Mouse (Mus musculus) Patski (cell line): Measurements from ENCODE around the gene Wdr61. TPM values are rescaled to one million over a fixed set of nuclear protein-coding genes. Genes with fewer than 3 reads are reported as not detected.
A peak's percentile ranks its signal among the peaks of the same experiment; 100 is the strongest.

Source experiments
- ATAC-seq: fragments of 100-300 bp; one replicate; pipeline ENCODE4 v1.8.0; 2021
- CTCF ChIA-PET: fragments of 350-600 bp; sonication (Branson Sonifier 250); formaldehyde crosslinking; loops from one replicate; lab custom pipeline; 2022; ENCODE audit warnings: inconsistent platforms; lab: Charles Lee
- POLR2A ChIA-PET: fragments of 350-600 bp; sonication (Branson Sonifier 250); formaldehyde crosslinking; loops from one replicate; lab custom pipeline; 2022; ENCODE audit warnings: antibody characterized with exemption, inconsistent platforms; lab: Charles Lee
- DNase-seq: peaks from one replicate; pipeline ENCODE4 v3.0.0-alpha.2; 2011; ENCODE audit warnings: low read depth, low spot score
- H3K27me3 ChIP-seq: fragments of 371-371 bp; one replicate; pipeline ENCODE4 v1.5.1; 2021
- CTCF ChIP-seq: fragments of 100-300 bp; IDR thresholded peaks from one replicate; pipeline ENCODE4 v1.5.1; 2021
- in situ Hi-C: fragments of 300-500 bp; cut with MboI; formaldehyde crosslinking; loops from 3 replicates; pipeline ENCODE4 v1.11.1; 2018; ENCODE audit warnings: low pct_unique_long_range_greater_than_20kb, mixed read lengths
- polyA plus RNA-seq: library from polyadenylated mRNA; unstranded; gene quantifications from one replicate; pipeline ENCODE4 v1.2.3, GENCODE M21; 2021

The Wdr61 gene
- polyA plus RNA-seq: 90.0 TPM

DNA sequence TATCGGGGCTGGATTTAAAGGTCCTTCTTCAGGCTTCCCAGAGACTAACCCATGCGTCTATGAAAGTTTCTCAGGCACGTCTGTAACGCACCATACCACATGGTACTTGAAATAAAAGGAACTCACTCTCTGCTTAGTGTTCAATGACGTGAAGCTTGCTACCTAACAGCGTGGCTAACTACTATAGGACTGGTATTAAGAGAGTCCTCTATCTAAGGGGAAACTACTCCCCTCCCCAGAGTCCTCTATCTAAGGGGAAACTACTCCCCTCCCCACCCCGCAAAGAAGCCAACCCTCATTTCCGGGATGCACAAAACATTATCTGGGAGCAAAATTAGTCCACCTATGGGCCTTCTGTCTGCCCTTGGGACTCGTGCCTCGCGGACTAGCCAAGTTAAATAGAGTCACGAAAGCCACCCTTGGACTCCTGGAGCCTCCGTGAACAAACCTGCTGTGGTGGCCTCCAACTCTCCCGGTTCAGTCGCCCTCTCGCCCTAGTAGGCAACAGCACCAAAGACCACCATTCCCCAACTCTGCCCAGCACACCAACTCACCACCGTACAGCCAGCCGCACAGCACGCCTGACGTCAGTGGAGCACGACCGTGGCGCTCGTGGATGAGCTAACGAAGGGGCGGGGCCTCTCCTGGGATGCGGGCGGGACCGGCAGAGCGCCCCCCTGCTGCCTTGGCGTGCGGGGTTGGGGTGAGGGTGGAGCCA, at the start of gene Wdr61:
Wdr61 (minus strand) TSS at position 599 of the 718 bp plus-strand sequence.
- in situ Hi-C loops: loop anchor here (25.0 kb wide), 1 partner anchor 378 kb away; no protein-coding TSS in a partner anchor
- POLR2A ChIA-PET: interaction anchor here (0.8 kb wide), 1 partner anchor 88 kb away, joined by 5 read pairs; no protein-coding TSS in a partner anchor
- ATAC-seq (peak; percentile 78), DNase-seq (no peak)
- H3K27me3 ChIP-seq: no peaks in the 10 kb centered on the region
- no peak for TF ChIP-seq CTCF
- CTCF ChIA-PET: interaction anchor here (0.7 to 2.2 kb wide), 3 partner anchors 11 to 88 kb away, joined by 5 to 11 read pairs (median 8); no protein-coding TSS in a partner anchor

- POLR2A ChIA-PET: no interaction called here
- DNase-seq: no peak
- CTCF ChIA-PET: interaction anchor here (0.9 kb wide), 1 partner anchor 28 kb away, joined by 3 read pairs; no protein-coding TSS in a partner anchor
- no peaks in the 10 kb centered on the region for H3K27me3 ChIP-seq
- no peak for TF ChIP-seq CTCF
- ATAC-seq: no peak
- in situ Hi-C loops: no loop called here
Observed at GRCm38 (mm10) chr9:54784003-54784402, 49.7 kb upstream of the Wdr61 start.

GRCm38 (mm10) chr9:54782504-54782903, 48.2 kb upstream of the Wdr61 start:
- in situ Hi-C loops: no loop called here
- H3K27me3 ChIP-seq: no peaks in the 10 kb centered on the region
- ChIA-PET CTCF (no interaction called here), POLR2A (no interaction called here)
- no peak for TF ChIP-seq CTCF
- ATAC-seq (no peak), DNase-seq (no peak)

DNA sequence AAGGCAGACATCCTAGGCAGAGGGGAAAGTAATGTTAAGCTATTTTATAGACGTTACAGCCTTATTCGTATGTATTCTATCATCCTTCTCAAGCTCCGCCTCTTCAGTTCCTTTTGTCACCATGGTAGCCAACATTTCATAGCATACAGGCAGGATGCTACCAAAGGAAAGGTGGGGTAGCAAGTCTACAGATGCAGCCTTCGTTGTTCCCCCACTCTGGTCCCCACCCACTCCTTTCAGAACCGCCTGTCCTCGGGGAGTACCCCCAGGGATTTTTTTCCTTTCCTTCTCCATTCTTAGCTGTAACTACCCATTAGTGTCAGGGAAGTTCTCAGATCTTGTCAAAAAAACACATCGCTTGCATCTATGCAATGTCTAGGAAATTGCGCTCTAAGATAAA, 45.0 kb upstream of the Wdr61 start:
- no peak for ATAC-seq
- TF ChIP-seq CTCF: no peak
- peaks cover 5% of the 10 kb centered on the region for H3K27me3 ChIP-seq
- in situ Hi-C loops: no loop called here
- DNase-seq: no peak
- POLR2A ChIA-PET: no interaction called here
- CTCF ChIA-PET: interaction anchor here (1.1 kb wide), 1 partner anchor 13 kb away, joined by 3 read pairs; no protein-coding TSS in a partner anchor

GRCm38 (mm10) chr9:54776451-54776982, 42.2 kb upstream of the Wdr61 start:
- DNase-seq (no peak), ATAC-seq (no peak)
- H3K27me3 ChIP-seq: peaks cover 5% of the 10 kb centered on the region
- no peak for TF ChIP-seq CTCF
- ChIA-PET POLR2A (no interaction called here), CTCF (no interaction called here)
- in situ Hi-C loops: no loop called here

GRCm38 (mm10) chr9:54770140-54770780, 35.9 kb upstream of the Wdr61 start:
- H3K27me3 ChIP-seq: peaks cover 25% of the 10 kb centered on the region
- TF ChIP-seq CTCF: no peak
- ATAC-seq: no peak
- POLR2A ChIA-PET: no interaction called here
- in situ Hi-C loops: no loop called here
- CTCF ChIA-PET: no interaction called here
- no peak for DNase-seq

DNA sequence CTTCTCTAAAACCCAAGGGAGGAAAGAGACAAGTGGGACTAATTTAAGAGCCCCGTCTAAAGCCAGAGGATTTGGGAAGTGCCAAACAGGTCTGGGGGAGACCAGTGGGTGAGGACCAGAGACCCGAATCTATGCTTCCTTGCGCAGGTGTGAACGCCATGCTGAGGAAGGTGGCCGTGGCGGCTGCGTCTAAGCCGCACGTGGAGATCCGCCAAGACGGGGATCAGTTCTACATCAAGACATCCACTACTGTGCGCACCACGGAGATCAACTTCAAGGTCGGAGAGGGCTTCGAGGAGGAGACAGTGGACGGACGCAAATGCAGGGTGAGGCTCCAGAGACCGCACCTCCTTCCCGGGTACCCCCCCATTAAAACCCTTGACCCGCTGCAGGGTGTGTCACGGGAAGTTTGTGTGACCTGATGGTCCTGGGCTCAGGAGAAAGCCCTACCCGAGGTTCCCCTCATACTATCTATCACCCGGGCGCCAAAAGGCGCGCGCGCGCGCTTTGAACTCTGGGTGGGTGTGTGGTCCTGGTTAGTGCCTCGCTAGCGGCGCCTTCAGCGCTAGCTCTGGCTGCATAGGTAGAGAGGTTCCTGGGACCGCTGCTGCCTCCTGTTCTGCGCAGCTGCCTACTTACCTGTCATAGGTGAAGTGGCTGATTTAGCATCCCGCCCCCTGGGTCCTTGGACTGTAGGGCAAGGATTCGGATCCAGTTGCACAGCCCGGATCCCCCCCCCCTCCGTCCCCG, 31.2 kb upstream of the Wdr61 start:
- H3K27me3 ChIP-seq: peaks cover 36% of the 10 kb centered on the region
- ChIA-PET POLR2A (no interaction called here), CTCF (no interaction called here)
- TF ChIP-seq CTCF: no peak
- DNase-seq: no peak
- in situ Hi-C loops: no loop called here
- no peak for ATAC-seq

- ATAC-seq (no peak), DNase-seq (no peak)
- in situ Hi-C loops: no loop called here
- peaks cover 33% of the 10 kb centered on the region for H3K27me3 ChIP-seq
- ChIA-PET POLR2A (no interaction called here), CTCF (no interaction called here)
- no peak for TF ChIP-seq CTCF
Observed at GRCm38 (mm10) chr9:54764561-54765217, 30.4 kb upstream of the Wdr61 start, which contains the start of gene Crabp1. Gene Crabp1 (plus strand): TSS chr9:54764748.

- DNase-seq: no peak
- in situ Hi-C loops: no loop called here
- ATAC-seq: no peak
- ChIA-PET CTCF (no interaction called here), POLR2A (no interaction called here)
- no peak for TF ChIP-seq CTCF
- peaks cover 33% of the 10 kb centered on the region for H3K27me3 ChIP-seq
Observed at GRCm38 (mm10) chr9:54764091-54764490, 29.8 kb upstream of the Wdr61 start.

DNA sequence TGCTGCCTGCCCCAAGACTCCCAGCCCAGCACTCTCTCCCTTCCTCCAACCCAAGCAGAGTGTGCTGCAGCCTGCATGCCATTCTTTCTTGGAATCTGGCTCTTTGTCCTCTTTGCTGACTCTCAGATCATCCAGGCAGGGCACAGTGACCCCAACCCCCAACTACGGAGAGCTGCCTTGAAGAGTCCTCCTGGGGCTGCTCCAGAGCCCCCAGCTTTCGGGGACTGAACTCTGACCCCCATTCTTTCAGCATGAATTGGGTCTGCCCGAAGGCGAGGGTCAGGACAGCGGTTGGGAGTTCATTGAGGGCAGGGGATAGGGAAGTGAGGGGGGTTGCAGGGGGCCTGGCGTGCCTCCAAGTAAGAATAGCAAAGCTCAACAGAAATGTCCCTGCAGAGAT, 25.3 kb upstream of the Wdr61 start:
- no peak for ATAC-seq
- POLR2A ChIA-PET: no interaction called here
- in situ Hi-C loops: loop anchor here (10.0 kb wide), 1 partner anchor 45 kb away; no protein-coding TSS in a partner anchor
- DNase-seq: no peak
- TF ChIP-seq CTCF: no peak
- H3K27me3 ChIP-seq: peaks cover 12% of the 10 kb centered on the region
- CTCF ChIA-PET: no interaction called here
